Mouse (Mus musculus) midbrain, embryonic 15.5 days (tissue): ENCODE data around the gene Map1b. TPM values are rescaled to one million over a fixed set of nuclear protein-coding genes. Genes with fewer than 3 reads are reported as not detected.

Source experiments
- ATAC-seq: fragments of 200-750 bp; cut with Nextera tagmentation; replicated peaks from 2 replicates; pipeline ENCODE4 v1.8.0; 2017; ENCODE audit warnings: moderate TSS enrichment
- H3K27ac ChIP-seq: fragments of 300-500 bp; sonication (generic); 2 replicates; pipeline ENCODE4 v1.5.1; 2015; ENCODE audit warnings: mild to moderate bottlenecking, inconsistent platforms
- H3K27me3 ChIP-seq: fragments of 300-500 bp; sonication (generic); replicated peaks from 2 replicates; pipeline ENCODE4 v1.6.1; 2015; ENCODE audit warnings: inconsistent platforms
- H3K36me3 ChIP-seq: fragments of 300-500 bp; sonication (generic); replicated peaks from 2 replicates; pipeline ENCODE4 v1.6.1; 2015; ENCODE audit warnings: inconsistent platforms
- H3K4me1 ChIP-seq: fragments of 300-500 bp; sonication (generic); 2 replicates; pipeline ENCODE4 v1.6.1; 2015; ENCODE audit warnings: inconsistent platforms
- H3K4me2 ChIP-seq: fragments of 300-500 bp; sonication (generic); 2 replicates; pipeline ENCODE4 v1.6.1; 2015; ENCODE audit warnings: inconsistent platforms, mild to moderate bottlenecking, moderate library complexity
- H3K4me3 ChIP-seq: fragments of 300-500 bp; sonication (generic); 2 replicates; pipeline ENCODE4 v1.5.1; 2015; ENCODE audit warnings: mild to moderate bottlenecking, inconsistent platforms
- H3K9ac ChIP-seq: fragments of 300-500 bp; sonication (generic); 2 replicates; pipeline ENCODE4 v1.6.1; 2015; ENCODE audit warnings: mild to moderate bottlenecking, inconsistent platforms
- H3K9me3 ChIP-seq: fragments of 300-500 bp; sonication (generic); 2 replicates; pipeline ENCODE4 v1.6.1; 2016; ENCODE audit warnings: inconsistent platforms
- WGBS: fragments of 180-500 bp; shearing (Covaris S2); methylation state at CpG from one replicate; pipeline ENCODE4 v1.1.7; 2015; ENCODE audit warnings: mixed read lengths; 5-methylcytosine and 5-hydroxymethylcytosine counted together
- polyA plus RNA-seq: library from polyadenylated mRNA; unstranded; fragments of >200 nt; fragmentation: Nextera tagmentation; extraction: Ambion mirVana; gene quantifications from 2 replicates; pipeline ENCODE4 v1.2.1, GENCODE M21; 2015

Map1b gene
- polyA plus RNA-seq, 1 experiment from 2014 or later = 2,223 TPM

- H3K4me1 ChIP-seq = peaks cover 61% of the 10 kb centered on the region
- 0 out of 2 replicates have a peak, but pooled peaks cover 8% of the 10 kb centered on the region for H3K36me3 ChIP-seq
These were observed 32.9 kb downstream of the Map1b start for GRCm38 (mm10) chr13:99483433-99483832.

GRCm38 (mm10) chr13:99475488-99475887, 40.9 kb downstream of the Map1b start:
- peak overlapping the region; percentile 20 for H3K4me2 ChIP-seq
- H3K9ac ChIP-seq = peak overlapping the region; percentile 9; the same call in 1 of the 2 replicates
- H3K4me3 ChIP-seq = no peak overlapping the region
- peaks cover 43% of the 10 kb centered on the region for H3K4me1 ChIP-seq
- peak overlapping the region; percentile 65 for H3K27ac ChIP-seq
- no peaks in the 10 kb centered on the region for H3K27me3 ChIP-seq
- WGBS = 2% methylated on average over 6 of the region's 6 CpGs
- peak; percentile 74 for ATAC-seq
- H3K9me3 ChIP-seq = no peaks in the 10 kb centered on the region
- peaks cover 2% of the 10 kb centered on the region; the same call in 1 of the 2 replicates for H3K36me3 ChIP-seq

More at GRCm38 (mm10) chr13:99483433-99483832, 32.9 kb downstream of the Map1b start:
- Histone ChIP-seq H3K9ac (no peak overlapping the region), H3K27ac (no peak overlapping the region), H3K9me3 (no peaks in the 10 kb centered on the region), H3K4me2 (no peak overlapping the region), H3K4me3 (no peak overlapping the region), H3K27me3 (no peaks in the 10 kb centered on the region)
- ATAC-seq = no peak

- H3K9ac ChIP-seq = no peak overlapping the region
- H3K27me3 ChIP-seq = no peaks in the 10 kb centered on the region
- peak overlapping the region; percentile 20; the same call in 1 of the 2 replicates for H3K4me2 ChIP-seq
These were observed 41.3 kb downstream of the Map1b start for GRCm38 (mm10) chr13:99475033-99475432.

GRCm38 (mm10) chr13:99474108-99474507, 42.2 kb downstream of the Map1b start:
- H3K4me1 ChIP-seq = peaks cover 50% of the 10 kb centered on the region

More at GRCm38 (mm10) chr13:99475033-99475432, 41.3 kb downstream of the Map1b start:
- no peaks in the 10 kb centered on the region for H3K9me3 ChIP-seq
- 3% methylated on average over 5 of the region's 5 CpGs for WGBS
- peaks cover 2% of the 10 kb centered on the region; the same call in 1 of the 2 replicates for H3K36me3 ChIP-seq
- peak overlapping the region; percentile 65 for H3K27ac ChIP-seq
- H3K4me3 ChIP-seq = no peak overlapping the region
- peaks cover 46% of the 10 kb centered on the region for H3K4me1 ChIP-seq
- ATAC-seq = no peak; the same call in 1 of the 2 replicates

GRCm38 (mm10) chr13:99472028-99472427, 44.3 kb downstream of the Map1b start:
- H3K9ac ChIP-seq = no peak overlapping the region
- H3K4me3 ChIP-seq = no peak overlapping the region
- no peaks in the 10 kb centered on the region; the same call in 1 of the 2 replicates for H3K36me3 ChIP-seq
- H3K27me3 ChIP-seq = no peaks in the 10 kb centered on the region
- H3K27ac ChIP-seq = no peak overlapping the region
- peaks cover 52% of the 10 kb centered on the region for H3K4me1 ChIP-seq
- no peak overlapping the region for H3K4me2 ChIP-seq
- 93% methylated on average over 9 of the region's 9 CpGs for WGBS
- ATAC-seq = no peak
- H3K9me3 ChIP-seq = no peaks in the 10 kb centered on the region

More at GRCm38 (mm10) chr13:99474108-99474507, 42.2 kb downstream of the Map1b start:
- Histone ChIP-seq H3K27ac (no peak overlapping the region), H3K4me3 (no peak overlapping the region), H3K4me2 (no peak overlapping the region), H3K9ac (no peak overlapping the region), H3K36me3 (no peaks in the 10 kb centered on the region; the same call in 1 of the 2 replicates), H3K27me3 (no peaks in the 10 kb centered on the region), H3K9me3 (no peaks in the 10 kb centered on the region)
- WGBS = 66% methylated on average over 7 of the region's 7 CpGs
- ATAC-seq = no peak

GRCm38 (mm10) chr13:99470084-99470483, 46.3 kb downstream of the Map1b start:
- peaks cover 47% of the 10 kb centered on the region for H3K4me1 ChIP-seq
- 13% methylated on average over 7 of the region's 7 CpGs for WGBS

GRCm38 (mm10) chr13:99468267-99468666, 48.1 kb downstream of the Map1b start:
- Histone ChIP-seq H3K4me1 (peaks cover 45% of the 10 kb centered on the region), H3K9me3 (no peaks in the 10 kb centered on the region), H3K9ac (no peak overlapping the region), H3K27me3 (no peaks in the 10 kb centered on the region), H3K27ac (no peak overlapping the region), H3K36me3 (no peaks in the 10 kb centered on the region; the same call in 1 of the 2 replicates), H3K4me2 (no peak overlapping the region), H3K4me3 (no peak overlapping the region)
- WGBS = 58% methylated on average over 2 of the region's 2 CpGs
- ATAC-seq = no peak

More at GRCm38 (mm10) chr13:99470084-99470483, 46.3 kb downstream of the Map1b start:
- no peaks in the 10 kb centered on the region; the same call in 1 of the 2 replicates for H3K36me3 ChIP-seq
- no peak overlapping the region for H3K4me2 ChIP-seq
- H3K4me3 ChIP-seq = no peak overlapping the region
- peak overlapping the region; percentile 10; the same call in 1 of the 2 replicates for H3K27ac ChIP-seq
- no peak for ATAC-seq
- H3K9me3 ChIP-seq = no peaks in the 10 kb centered on the region
- no peak overlapping the region for H3K9ac ChIP-seq
- H3K27me3 ChIP-seq = no peaks in the 10 kb centered on the region

GRCm38 (mm10) chr13:99466811-99467315, 49.5 kb downstream of the Map1b start:
- Histone ChIP-seq H3K27me3 (no peaks in the 10 kb centered on the region), H3K4me1 (peaks cover 45% of the 10 kb centered on the region), H3K27ac (no peak overlapping the region; the same call in 1 of the 2 replicates), H3K9ac (no peak overlapping the region), H3K4me3 (no peak overlapping the region), H3K4me2 (no peak overlapping the region), H3K36me3 (peaks cover 3% of the 10 kb centered on the region; the same call in 1 of the 2 replicates), H3K9me3 (no peaks in the 10 kb centered on the region)
- no peak for ATAC-seq
- WGBS = 47% methylated on average over 6 of the region's 6 CpGs

- WGBS = 48% methylated on average over 2 of the region's 2 CpGs
- H3K4me1 ChIP-seq = peaks cover 45% of the 10 kb centered on the region
- peaks cover 10% of the 10 kb centered on the region; the same call in 1 of the 2 replicates for H3K36me3 ChIP-seq
- 0 out of 2 replicates have a peak, but pooled peaks have one; percentile 55 for ATAC-seq
- H3K4me3 ChIP-seq = no peak overlapping the region
- H3K9me3 ChIP-seq = no peaks in the 10 kb centered on the region
- no peak overlapping the region for H3K4me2 ChIP-seq
- no peak overlapping the region for H3K9ac ChIP-seq
- no peaks in the 10 kb centered on the region for H3K27me3 ChIP-seq
- H3K27ac ChIP-seq = no peak overlapping the region
These were observed 50.3 kb downstream of the Map1b start for GRCm38 (mm10) chr13:99466064-99466463.

GRCm38 (mm10) chr13:99464551-99464950, 51.8 kb downstream of the Map1b start:
- Histone ChIP-seq H3K36me3 (0 out of 2 replicates have a peak, but pooled peaks cover 15% of the 10 kb centered on the region), H3K9ac (no peak overlapping the region), H3K4me1 (peaks cover 36% of the 10 kb centered on the region), H3K9me3 (no peaks in the 10 kb centered on the region), H3K27ac (no peak overlapping the region), H3K4me3 (no peak overlapping the region), H3K27me3 (no peaks in the 10 kb centered on the region), H3K4me2 (no peak overlapping the region)
- 76% methylated on average over 4 of the region's 4 CpGs for WGBS
- no peak for ATAC-seq

- peaks cover 32% of the 10 kb centered on the region for H3K4me1 ChIP-seq
- H3K27me3 ChIP-seq = no peaks in the 10 kb centered on the region
- no peak overlapping the region for H3K9ac ChIP-seq
- no peaks in the 10 kb centered on the region for H3K9me3 ChIP-seq
- 94% methylated on average over 4 of the region's 4 CpGs for WGBS
- no peak overlapping the region for H3K4me3 ChIP-seq
- 0 out of 2 replicates have a peak, but pooled peaks cover 17% of the 10 kb centered on the region for H3K36me3 ChIP-seq
- no peak overlapping the region for H3K27ac ChIP-seq
- ATAC-seq = no peak
- no peak overlapping the region for H3K4me2 ChIP-seq
These were observed 54.5 kb downstream of the Map1b start for GRCm38 (mm10) chr13:99461886-99462285.

- Histone ChIP-seq H3K9ac (no peak overlapping the region), H3K27ac (peak overlapping the region; percentile 67; the same call in 1 of the 2 replicates), H3K4me2 (no peak overlapping the region), H3K9me3 (no peaks in the 10 kb centered on the region), H3K36me3 (0 out of 2 replicates have a peak, but pooled peaks cover 18% of the 10 kb centered on the region), H3K27me3 (no peaks in the 10 kb centered on the region), H3K4me3 (no peak overlapping the region), H3K4me1 (peaks cover 26% of the 10 kb centered on the region)
- no peak for ATAC-seq
- WGBS = 81% methylated on average over 4 of the region's 4 CpGs
These were observed 56.7 kb downstream of the Map1b start for GRCm38 (mm10) chr13:99459612-99460011.
